Mouse (Mus musculus) lung, embryonic 16.5 days (tissue): ENCODE measurements around the gene Cd72. TPM values are rescaled to one million over a fixed set of nuclear protein-coding genes. Genes with fewer than 3 reads are reported as not detected.
A peak's percentile ranks its signal among the peaks of the same experiment; 100 is the strongest.

ENCODE experiments used
- ATAC-seq: fragments of 200-750 bp; cut with Nextera tagmentation; 2 replicates; pipeline ENCODE4 v1.8.0; 2017; ENCODE audit warnings: low read depth, mild to moderate bottlenecking, moderate library complexity
- H3K27ac ChIP-seq: fragments of 300-500 bp; sonication (generic); 2 replicates; pipeline ENCODE4 v1.5.1; 2014; ENCODE audit warnings: mild to moderate bottlenecking, control low read depth, low read length
- H3K27me3 ChIP-seq: fragments of 300-500 bp; sonication (generic); 2 replicates; pipeline ENCODE4 v1.6.1; 2014; ENCODE audit warnings: low read depth, low read length, mixed read lengths; ENCODE audit not compliant: control insufficient read depth, insufficient read depth
- H3K36me3 ChIP-seq: fragments of 300-500 bp; sonication (generic); 2 replicates; pipeline ENCODE4 v1.6.1; 2014; ENCODE audit warnings: low read length; ENCODE audit not compliant: control insufficient read depth, insufficient read depth
- H3K4me1 ChIP-seq: fragments of 300-500 bp; sonication (generic); replicated peaks from 2 replicates; pipeline ENCODE4 v1.6.1; 2014; ENCODE audit warnings: low read length, mixed read lengths; ENCODE audit not compliant: control insufficient read depth, insufficient read depth
- H3K4me2 ChIP-seq: fragments of 300-500 bp; sonication (generic); 2 replicates; pipeline ENCODE4 v1.6.1; 2014; ENCODE audit warnings: low read depth, low read length, control low read depth
- H3K4me3 ChIP-seq: fragments of 300-500 bp; sonication (generic); 2 replicates; pipeline ENCODE4 v1.5.1; 2014; ENCODE audit warnings: mild to moderate bottlenecking, low read length, control low read depth
- H3K9ac ChIP-seq: fragments of 300-500 bp; sonication (generic); 2 replicates; pipeline ENCODE4 v1.6.1; 2014; ENCODE audit warnings: low read length, control low read depth
- H3K9me3 ChIP-seq: fragments of 300-500 bp; sonication (generic); 2 replicates; pipeline ENCODE4 v1.6.1; 2016; ENCODE audit warnings: low read length; ENCODE audit not compliant: control insufficient read depth
- WGBS: fragments of 180-500 bp; shearing (Covaris S2); extraction: QIAGEN DNeasy Blood & Tissue Kit; methylation state at CpG from one replicate; pipeline ENCODE4 v1.1.7; 2014; 5-methylcytosine and 5-hydroxymethylcytosine counted together
- polyA plus RNA-seq: library from polyadenylated mRNA; unstranded; fragments of >200 nt; fragmentation: Nextera tagmentation; extraction: Ambion mirVana; gene quantifications from 2 replicates; pipeline ENCODE4 v1.2.1, GENCODE M21; 2015

Gene Cd72
- polyA plus RNA-seq, 1 experiment from 2014 or later, result 2.0 TPM

GRCm38 (mm10) chr4:43442456-43443361 lies 11.7 kb downstream of the Cd72 start:
- peak; percentile 80 for ATAC-seq
- H3K27ac ChIP-seq, result peak overlapping the region; percentile 91
- WGBS, result under 1% methylated on average over 59 of the region's 88 CpGs

GRCm38 (mm10) chr4:43442044-43442443 lies 12.4 kb downstream of the Cd72 start:
- peak; percentile 94 for ATAC-seq
- no peaks in the 10 kb centered on the region for H3K27me3 ChIP-seq
- peak overlapping the region; percentile 91 for H3K27ac ChIP-seq
- H3K9me3 ChIP-seq, result no peaks in the 10 kb centered on the region
- 0% methylated on average over 33 of the region's 33 CpGs for WGBS
- H3K9ac ChIP-seq, result peak overlapping the region; percentile 98
- peak overlapping the region; percentile 92 for H3K4me2 ChIP-seq
- peaks cover 17% of the 10 kb centered on the region for H3K36me3 ChIP-seq
- H3K4me1 ChIP-seq, result peaks cover 11% of the 10 kb centered on the region
- H3K4me3 ChIP-seq, result peak overlapping the region; percentile 95

More at GRCm38 (mm10) chr4:43442456-43443361, 11.7 kb downstream of the Cd72 start:
- Histone ChIP-seq H3K9ac (peak overlapping the region; percentile 98), H3K4me1 (peaks cover 11% of the 10 kb centered on the region), H3K4me3 (peak overlapping the region; percentile 95), H3K36me3 (peaks cover 23% of the 10 kb centered on the region), H3K4me2 (peak overlapping the region; percentile 92), H3K27me3 (no peaks in the 10 kb centered on the region), H3K9me3 (no peaks in the 10 kb centered on the region)

- no peak for ATAC-seq
- 22% methylated on average over 4 of the region's 4 CpGs for WGBS
These were observed 12.8 kb downstream of the Cd72 start, which contains the start of gene Tesk1 for GRCm38 (mm10) chr4:43441639-43442038. Gene Tesk1, plus strand, starts transcription at chr4:43441939.

GRCm38 (mm10) chr4:43432832-43433231 lies 21.6 kb downstream of the Cd72 start:
- no peak overlapping the region for H3K27ac ChIP-seq
- WGBS, result 74% methylated on average over 1 of the region's 1 CpGs
- no peak overlapping the region for H3K4me3 ChIP-seq
- no peak overlapping the region for H3K4me2 ChIP-seq
- H3K27me3 ChIP-seq, result no peaks in the 10 kb centered on the region
- H3K9me3 ChIP-seq, result no peaks in the 10 kb centered on the region
- no peak overlapping the region for H3K9ac ChIP-seq
- H3K36me3 ChIP-seq, result no peaks in the 10 kb centered on the region
- H3K4me1 ChIP-seq, result peaks cover 10% of the 10 kb centered on the region
- ATAC-seq, result no peak

More at GRCm38 (mm10) chr4:43441639-43442038, 12.8 kb downstream of the Cd72 start, which contains the start of gene Tesk1:
- H3K27ac ChIP-seq, result peak within 1 kb of the TSS; percentile 91
- H3K9me3 ChIP-seq, result no peaks in the 10 kb centered on the region
- H3K9ac ChIP-seq, result peak within 1 kb of the TSS; percentile 98
- peaks cover 13% of the 10 kb centered on the region for H3K36me3 ChIP-seq
- H3K4me1 ChIP-seq, result peaks cover 11% of the 10 kb centered on the region
- peak within 1 kb of the TSS; percentile 92 for H3K4me2 ChIP-seq
- no peaks in the 10 kb centered on the region for H3K27me3 ChIP-seq
- peak within 1 kb of the TSS; percentile 95 for H3K4me3 ChIP-seq

- H3K9ac ChIP-seq, result no peak overlapping the region
- H3K27ac ChIP-seq, result no peak overlapping the region
- no peaks in the 10 kb centered on the region for H3K36me3 ChIP-seq
- H3K9me3 ChIP-seq, result no peaks in the 10 kb centered on the region
- no peak overlapping the region for H3K4me2 ChIP-seq
- H3K4me1 ChIP-seq, result peaks cover 10% of the 10 kb centered on the region
- WGBS, result 5% methylated on average over 4 of the region's 4 CpGs
- H3K4me3 ChIP-seq, result no peak overlapping the region
- peak; percentile 59; the same call in 1 of the 2 replicates for ATAC-seq
- peaks cover 7% of the 10 kb centered on the region for H3K27me3 ChIP-seq
These were observed 22.7 kb downstream of the Cd72 start for GRCm38 (mm10) chr4:43431690-43432089.

GRCm38 (mm10) chr4:43428946-43429345 lies 25.5 kb downstream of the Cd72 start, which contains the start of gene Fam166b:
Gene Fam166b, minus strand, starts transcription at chr4:43429134.
- 11% methylated on average over 10 of the region's 10 CpGs for WGBS
- Histone ChIP-seq H3K27ac (no peak within 1 kb of the TSS), H3K4me3 (0 out of 2 replicates have a peak within 1 kb of the TSS, but pooled peaks have one; percentile 15), H3K4me1 (peaks cover 10% of the 10 kb centered on the region), H3K4me2 (peak within 1 kb of the TSS; percentile 30; the same call in 1 of the 2 replicates), H3K9me3 (no peaks in the 10 kb centered on the region), H3K27me3 (peaks cover 9% of the 10 kb centered on the region), H3K36me3 (peaks cover 20% of the 10 kb centered on the region), H3K9ac (peak within 1 kb of the TSS; percentile 38)
- peak; percentile 50 for ATAC-seq

GRCm38 (mm10) chr4:43428180-43428861 lies 26.1 kb downstream of the Cd72 start:
- Histone ChIP-seq H3K4me1 (peaks cover 10% of the 10 kb centered on the region), H3K36me3 (peaks cover 24% of the 10 kb centered on the region), H3K4me3 (no peak overlapping the region), H3K9me3 (no peaks in the 10 kb centered on the region), H3K27ac (no peak overlapping the region), H3K27me3 (peaks cover 9% of the 10 kb centered on the region), H3K9ac (peak overlapping the region; percentile 38), H3K4me2 (peak overlapping the region; percentile 30; the same call in 1 of the 2 replicates)
- 24% methylated on average over 16 of the region's 16 CpGs for WGBS
- no peak for ATAC-seq

GRCm38 (mm10) chr4:43427501-43428179 lies 26.8 kb downstream of the Cd72 start:
- peaks cover 10% of the 10 kb centered on the region for H3K4me1 ChIP-seq
- 36% methylated on average over 22 of the region's 23 CpGs for WGBS
- no peak overlapping the region for H3K4me2 ChIP-seq
- no peak overlapping the region for H3K9ac ChIP-seq
- H3K36me3 ChIP-seq, result peaks cover 28% of the 10 kb centered on the region
- no peak overlapping the region for H3K4me3 ChIP-seq
- H3K27me3 ChIP-seq, result peaks cover 9% of the 10 kb centered on the region
- no peak for ATAC-seq
- H3K9me3 ChIP-seq, result no peaks in the 10 kb centered on the region
- no peak overlapping the region for H3K27ac ChIP-seq
